Mouse (Mus musculus) heart, postnatal 25 days (tissue): ENCODE measurements around the gene Fam3b. TPM values are rescaled to one million over a fixed set of nuclear protein-coding genes. Genes with fewer than 3 reads are reported as not detected.

ENCODE experiments used
- DNase-seq: peaks from one replicate; pipeline ENCODE4 v3.0.0; 2022; ENCODE audit warnings: low spot score
- intact Hi-C: fragments of 180-260 bp; cut with DNase I; formaldehyde crosslinking; loops from one replicate; pipeline ENCODE4 v1.15.1; 2025
- total RNA-seq, 2 experiments: library from RNA; stranded (reverse); gene quantifications; 2 replicates each; pipeline ENCODE4 v1.2.3; 2021

Gene Fam3b
- total RNA-seq, 2 experiments from 2014 or later = not detected

DNA sequence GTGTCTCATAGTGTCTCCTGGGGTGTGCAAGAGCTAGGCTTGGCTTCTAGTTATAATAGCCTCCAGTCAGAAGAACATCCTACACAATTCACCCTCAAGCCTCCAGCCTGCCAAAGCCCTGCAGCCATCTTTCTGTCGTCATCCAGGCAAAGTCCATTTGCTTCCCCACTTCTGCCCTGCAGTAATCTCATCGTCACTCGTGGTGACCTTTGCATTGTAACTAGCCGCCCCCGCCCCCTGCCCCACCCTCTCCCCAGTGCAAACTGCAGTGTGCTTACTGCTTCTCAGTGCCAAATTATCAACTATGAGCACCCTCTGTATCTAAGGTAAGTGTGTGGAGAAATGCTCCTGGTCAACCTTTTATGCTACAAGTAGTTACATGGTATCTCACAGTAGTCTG, 16.9 kb downstream of the Fam3b start:
- intact Hi-C loops = no loop called here
- no peak for DNase-seq

DNA sequence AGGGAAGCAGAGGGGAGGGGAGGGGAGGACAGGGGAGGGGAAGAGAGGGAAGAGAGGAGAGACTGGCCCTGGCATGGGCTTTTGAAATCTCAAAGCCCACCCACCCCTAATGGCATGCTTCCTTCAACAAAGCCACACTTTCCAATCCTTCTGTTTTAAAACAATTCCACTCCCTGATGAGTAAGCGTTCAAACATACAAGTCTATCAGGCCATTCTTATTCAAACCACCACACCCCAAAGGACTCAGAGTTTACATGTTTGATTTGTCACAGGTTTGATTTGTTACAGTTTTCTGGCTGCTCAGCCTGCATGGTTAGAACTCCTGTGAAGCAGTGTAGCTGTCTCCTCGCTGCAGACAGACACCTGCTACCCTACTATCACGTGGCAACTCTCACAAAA, 18.6 kb downstream of the Fam3b start:
- DNase-seq = no peak
- intact Hi-C loops = no loop called here

GRCm38 (mm10) chr16:97492369-97492768, 22.2 kb downstream of the Fam3b start:
- intact Hi-C loops = no loop called here

DNA sequence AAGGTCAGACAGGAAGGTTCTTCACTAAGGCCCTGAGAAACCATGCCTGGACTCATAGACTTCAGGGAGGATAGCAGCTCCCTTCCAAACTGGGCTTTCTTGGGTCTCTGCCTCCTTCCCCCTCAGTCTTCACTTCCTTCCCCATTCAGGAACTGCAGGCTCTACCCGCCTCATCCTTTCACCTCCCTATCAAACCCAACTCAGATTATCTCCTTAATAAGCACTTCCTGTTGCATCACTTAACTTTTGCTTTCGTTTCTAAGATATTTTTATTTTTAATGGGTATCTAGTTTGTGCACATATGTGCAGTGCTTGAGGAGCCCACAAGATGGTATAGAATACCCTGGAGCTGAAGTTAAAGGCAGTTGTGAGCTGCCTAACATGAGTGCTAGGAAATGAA, 36.0 kb downstream of the Fam3b start:
- intact Hi-C loops = no loop called here

More at GRCm38 (mm10) chr16:97492369-97492768, 22.2 kb downstream of the Fam3b start:
- DNase-seq = no peak

GRCm38 (mm10) chr16:97476524-97476923, 38.1 kb downstream of the Fam3b start:
- DNase-seq = no peak
- intact Hi-C loops = no loop called here

More for the DNA sequence above, 36.0 kb downstream of the Fam3b start:
- DNase-seq = no peak

- intact Hi-C loops = no loop called here
- no peak for DNase-seq
Observed at GRCm38 (mm10) chr16:97475581-97475980, 39.0 kb downstream of the Fam3b start.

GRCm38 (mm10) chr16:97474671-97475070, 39.9 kb downstream of the Fam3b start:
- DNase-seq = no peak
- intact Hi-C loops = no loop called here

GRCm38 (mm10) chr16:97467993-97468791, 46.4 kb downstream of the Fam3b start:
- intact Hi-C loops = loop anchor here (2.0 kb wide), 1 partner anchor 155 kb away; no protein-coding TSS in a partner anchor
- DNase-seq = no peak

DNA sequence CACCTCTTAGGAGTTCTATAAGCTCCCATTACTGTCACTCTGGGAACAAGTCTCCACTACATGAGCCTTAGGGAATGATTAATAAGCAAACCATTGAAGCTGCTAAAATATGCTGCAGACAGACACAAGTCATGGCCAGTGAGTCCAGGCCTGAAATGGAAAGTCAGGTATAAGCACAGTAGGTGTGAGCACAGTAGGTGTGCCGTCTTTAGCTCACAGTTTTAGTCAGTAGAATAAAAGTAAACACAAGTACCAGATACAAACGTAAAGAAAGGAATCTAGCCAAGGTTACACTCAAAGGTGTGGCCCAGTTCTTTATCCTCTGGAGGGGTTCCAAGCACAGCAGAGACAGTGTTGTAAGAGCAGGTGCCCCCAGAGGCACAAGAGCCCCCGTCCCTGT, 47.1 kb downstream of the Fam3b start:
- no peak for DNase-seq
- intact Hi-C loops = loop anchor here (2.0 kb wide), 1 partner anchor 155 kb away; no protein-coding TSS in a partner anchor

GRCm38 (mm10) chr16:97466182-97466957, 48.2 kb downstream of the Fam3b start:
- intact Hi-C loops = loop anchor here (2.0 kb wide), 1 partner anchor 154 kb away; no protein-coding TSS in a partner anchor
- no peak for DNase-seq

GRCm38 (mm10) chr16:97462481-97463181, 52.0 kb downstream of the Fam3b start, which contains the start of gene Mx1:
TSS of gene Mx1 (minus strand) at chr16:97462907.
- intact Hi-C loops = loop anchor here (5.0 kb wide), 1 partner anchor 70 kb away; no protein-coding TSS in a partner anchor

DNA sequence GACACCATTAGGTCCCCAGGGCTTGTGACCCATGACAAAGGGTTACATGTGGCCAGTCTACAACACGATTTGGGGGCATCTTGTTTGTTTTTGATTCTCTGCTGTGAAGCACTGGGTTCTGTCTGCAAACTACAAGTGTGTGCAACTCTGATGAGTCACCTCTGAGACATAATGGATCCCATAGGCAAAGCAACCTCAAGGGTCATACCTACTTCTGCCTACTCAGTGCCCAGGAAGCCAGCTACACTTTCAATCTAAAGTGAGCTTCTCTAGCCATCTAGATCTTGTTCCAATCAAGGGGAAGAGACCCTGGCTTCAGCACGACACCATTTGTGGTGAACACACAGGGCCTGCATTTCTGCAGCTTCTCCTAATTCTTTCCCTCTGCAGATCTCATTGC, 53.3 kb downstream of the Fam3b start:
- intact Hi-C loops = loop anchor here (5.0 kb wide), 1 partner anchor 71 kb away; no protein-coding TSS in a partner anchor

More at GRCm38 (mm10) chr16:97462481-97463181, 52.0 kb downstream of the Fam3b start, which contains the start of gene Mx1:
- DNase-seq = no peak

DNA sequence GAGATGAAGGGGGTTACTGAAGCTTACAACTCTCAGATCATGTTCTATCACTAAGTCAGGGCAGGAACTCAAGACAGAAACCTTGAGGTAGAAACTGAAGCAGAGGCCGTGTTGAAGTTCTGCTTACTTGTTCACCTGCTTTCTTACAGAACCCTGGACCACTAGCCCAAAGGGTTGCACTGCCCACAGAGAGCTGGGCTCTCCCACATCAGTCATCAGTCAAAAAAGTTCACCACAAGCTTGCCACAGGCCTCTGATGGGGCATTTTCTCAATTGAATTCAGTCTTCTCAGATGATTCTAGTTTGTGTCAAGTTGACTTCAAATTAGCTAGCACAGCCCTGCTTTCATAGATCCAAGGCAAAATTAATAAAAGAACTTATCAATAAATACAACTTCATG, 54.8 kb downstream of the Fam3b start:
- no peak for DNase-seq
- intact Hi-C loops = loop anchor here (5.0 kb wide), 1 partner anchor 72 kb away; no protein-coding TSS in a partner anchor

More for the DNA sequence above, 53.3 kb downstream of the Fam3b start:
- DNase-seq = no peak

DNA sequence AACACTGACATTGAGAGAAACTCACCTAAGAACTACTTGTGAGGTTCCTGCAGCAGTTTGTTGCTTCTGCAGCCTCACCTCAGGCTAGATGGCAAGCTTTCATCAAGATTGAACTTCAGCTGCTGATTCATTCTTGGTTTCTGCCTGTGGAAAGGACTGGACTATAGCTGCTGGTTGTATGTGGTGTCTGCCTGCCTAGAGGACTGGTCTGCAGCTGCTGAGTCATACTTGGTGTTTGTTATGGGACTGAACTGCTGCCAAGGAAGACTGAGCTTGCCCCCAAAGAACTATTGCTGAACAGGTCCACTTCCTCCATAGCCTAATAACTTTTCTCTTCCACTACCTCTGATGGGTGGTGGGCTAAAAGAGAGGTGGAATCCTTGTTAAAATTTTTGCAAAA, 67.2 kb downstream of the Fam3b start:
- intact Hi-C loops = no loop called here
- no peak for DNase-seq

GRCm38 (mm10) chr16:97443670-97444263, 70.8 kb downstream of the Fam3b start:
- intact Hi-C loops = loop anchor here (2.0 to 5.0 kb wide), 2 partner anchors 125 to 149 kb away; no protein-coding TSS in a partner anchor
- DNase-seq = no peak

DNA sequence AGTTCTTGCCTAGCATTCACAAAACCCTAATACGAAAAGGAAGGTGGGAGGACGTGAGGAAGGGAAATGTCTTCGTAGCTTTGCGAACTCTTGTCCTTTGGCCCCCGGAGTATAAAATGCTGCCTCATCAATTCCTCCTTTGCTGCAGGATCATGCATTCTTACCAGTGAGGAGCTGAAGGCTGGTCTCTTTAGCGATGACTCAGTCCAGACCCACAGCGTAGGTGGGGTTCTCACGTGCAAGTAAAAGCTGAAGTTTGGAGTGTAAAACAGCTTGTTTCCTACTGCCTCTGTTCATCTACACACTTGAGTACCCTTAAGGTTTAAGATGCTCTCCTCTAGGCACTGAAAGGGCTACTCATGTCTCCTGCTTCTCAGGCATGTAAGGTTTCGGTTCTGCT, 72.6 kb downstream of the Fam3b start:
- no peak for DNase-seq
- intact Hi-C loops = loop anchor here (5.0 kb wide), 1 partner anchor 150 kb away; no protein-coding TSS in a partner anchor

- intact Hi-C loops = no loop called here
- no peak for DNase-seq
Observed at GRCm38 (mm10) chr16:97438191-97438590, 76.4 kb downstream of the Fam3b start.

DNA sequence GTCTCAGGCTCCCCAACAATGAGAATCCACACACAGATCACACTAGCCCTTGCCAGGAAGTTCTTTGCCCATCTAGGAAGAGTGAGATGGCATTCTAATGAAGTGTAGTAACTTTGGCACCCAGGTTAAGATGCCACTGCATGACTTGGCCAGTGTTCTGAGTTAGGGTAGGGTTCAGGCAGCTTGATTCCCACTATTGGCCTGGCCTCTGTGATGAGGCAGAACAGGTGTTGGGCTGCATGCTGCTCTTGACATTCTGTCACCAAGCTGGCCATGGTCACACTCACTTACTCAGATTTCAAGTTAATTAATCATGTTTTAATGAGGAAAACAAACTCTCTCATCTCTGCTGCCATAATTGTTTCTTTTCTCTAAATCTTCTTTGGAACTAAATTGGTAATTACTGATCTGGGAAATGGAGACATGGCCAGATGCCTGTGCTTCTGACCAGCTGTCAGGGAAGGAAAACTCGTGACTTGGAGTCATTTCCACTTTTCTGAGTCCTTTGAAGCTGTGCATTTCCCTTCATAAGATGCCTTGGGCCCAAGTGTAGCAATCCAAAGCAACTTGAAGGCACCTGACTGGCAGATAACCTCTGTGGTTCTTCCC, 77.1 kb downstream of the Fam3b start:
- DNase-seq = no peak
- intact Hi-C loops = no loop called here

GRCm38 (mm10) chr16:97434206-97434605, 80.4 kb downstream of the Fam3b start:
- DNase-seq = no peak
- intact Hi-C loops = no loop called here
